Mouse (Mus musculus): Measurements from ENCODE around the gene Olfr127. TPM values are rescaled to one million over a fixed set of nuclear protein-coding genes. Genes with fewer than 3 reads are reported as not detected.
"Not testable (repeated sequence)": the region's sequence is repeated elsewhere in the genome, so short reads cannot be mapped to it uniquely, and the experiment has no call there.

The Olfr127 gene
- polyA plus RNA-seq (2012; rRNA removed) = not detected in 2 replicates

DNA sequence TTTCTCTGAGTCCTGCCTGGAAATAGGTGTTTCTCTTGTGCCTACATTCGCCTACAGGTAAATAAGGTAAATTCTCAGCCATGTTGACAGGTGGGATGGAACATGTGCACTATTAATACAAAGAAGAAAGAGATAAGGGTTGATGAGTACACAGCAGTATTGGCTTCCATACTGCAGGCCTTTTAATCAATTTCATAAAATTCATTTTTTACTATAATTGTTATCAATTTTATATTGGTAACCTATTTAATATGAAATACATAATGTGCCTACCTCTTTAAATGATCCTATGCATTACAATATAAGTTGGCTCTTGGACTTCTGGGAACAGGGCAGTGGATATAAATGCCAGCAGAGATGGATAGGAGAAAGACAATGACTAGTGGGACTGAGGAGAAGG lies at the start of gene Olfr127:
TSS of gene Olfr127 (plus strand) at position 301 of the 400 bp plus-strand sequence.
- no peak within 1 kb of the TSS for H3K4me3 ChIP-seq (replicated peaks; ENCODE audit: insufficient read depth, low read depth, low read length)
- no peak within 1 kb of the TSS for H3K27ac ChIP-seq (ENCODE audit: insufficient read depth, low read length)
- DNase-seq = no peak
- H3K27me3 ChIP-seq (ENCODE audit: control insufficient read depth, insufficient read depth, low read length) = no peaks in the 10 kb centered on the region
- TF ChIP-seq POLR2A (IDR thresholded peaks at IDR 0.05; ENCODE audit: borderline replicate concordance, insufficient read depth, low read length) (no peak), CTCF (IDR thresholded peaks at IDR 0.05; ENCODE audit: borderline replicate concordance, insufficient read depth, low read depth, low read length) (no peak)
- WGBS = 55% methylated on average over 1 of the region's 1 CpGs
- H3K4me1 ChIP-seq (ENCODE audit: control insufficient read depth, insufficient read depth, low read length) = no peaks in the 10 kb centered on the region

DNA sequence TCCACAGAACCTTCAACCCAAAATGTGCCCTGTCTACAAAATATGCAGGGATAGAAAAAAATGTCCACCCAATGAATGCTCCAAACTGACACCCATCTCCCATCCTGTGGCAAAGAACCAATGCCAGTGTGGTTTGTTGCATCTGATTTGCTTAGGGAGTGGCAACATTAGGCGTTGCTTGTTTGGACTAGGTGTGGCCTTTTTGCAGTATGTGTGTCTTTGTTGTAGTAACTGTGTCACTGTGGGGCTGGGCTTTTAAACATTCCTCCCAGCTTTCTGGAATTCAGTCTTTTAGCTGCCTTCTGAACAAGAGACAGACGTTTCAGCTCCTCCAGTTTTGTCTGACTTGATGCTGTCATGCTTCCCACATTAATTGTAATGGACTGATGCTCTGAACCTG lies 36.3 kb upstream of the Olfr127 start:
- Histone ChIP-seq H3K4me1 (ENCODE audit: control insufficient read depth, insufficient read depth, low read length) (no peaks in the 10 kb centered on the region), H3K27me3 (ENCODE audit: control insufficient read depth, insufficient read depth, low read length) (no peaks in the 10 kb centered on the region), H3K4me3 (replicated peaks; ENCODE audit: insufficient read depth, low read depth, low read length) (no peak overlapping the region), H3K27ac (ENCODE audit: insufficient read depth, low read length) (no peak overlapping the region)
- WGBS = 56% methylated on average over 2 of the region's 2 CpGs
- TF ChIP-seq CTCF (IDR thresholded peaks at IDR 0.05; ENCODE audit: borderline replicate concordance, insufficient read depth, low read depth, low read length) = no peak
- DNase-seq = no peak

DNA sequence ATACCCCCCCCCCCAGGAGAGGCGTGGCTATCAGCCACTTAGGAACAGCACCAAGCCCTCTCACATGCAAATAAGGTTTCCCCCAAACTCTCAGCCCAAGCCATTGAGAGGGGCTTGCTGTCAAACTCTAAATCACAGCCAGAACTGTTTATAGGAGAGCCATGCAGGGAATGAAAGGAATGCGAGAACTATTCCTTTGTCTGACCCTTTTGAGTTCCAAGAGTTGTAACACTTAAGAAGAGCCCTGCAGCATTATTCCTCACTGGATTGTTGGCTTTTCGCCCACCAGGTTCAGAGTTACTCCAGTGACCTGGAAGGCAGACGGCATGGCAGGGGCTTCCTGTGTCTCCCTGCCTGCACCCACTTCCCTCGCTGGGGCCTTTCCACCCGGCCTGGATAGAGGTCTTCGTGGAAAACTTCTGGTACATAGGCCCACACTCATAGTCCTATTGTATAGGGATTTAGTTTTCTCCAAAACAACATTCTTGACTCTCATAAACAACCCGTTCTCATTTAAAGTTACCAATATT lies 30.5 kb upstream of the Olfr127 start:
- 21% methylated on average over 8 of the region's 8 CpGs for WGBS
- TF ChIP-seq CTCF (IDR thresholded peaks at IDR 0.05; ENCODE audit: borderline replicate concordance, insufficient read depth, low read depth, low read length) (no peak), POLR2A (IDR thresholded peaks at IDR 0.05; ENCODE audit: borderline replicate concordance, insufficient read depth, low read length) (no peak)
- no peak for DNase-seq

DNA sequence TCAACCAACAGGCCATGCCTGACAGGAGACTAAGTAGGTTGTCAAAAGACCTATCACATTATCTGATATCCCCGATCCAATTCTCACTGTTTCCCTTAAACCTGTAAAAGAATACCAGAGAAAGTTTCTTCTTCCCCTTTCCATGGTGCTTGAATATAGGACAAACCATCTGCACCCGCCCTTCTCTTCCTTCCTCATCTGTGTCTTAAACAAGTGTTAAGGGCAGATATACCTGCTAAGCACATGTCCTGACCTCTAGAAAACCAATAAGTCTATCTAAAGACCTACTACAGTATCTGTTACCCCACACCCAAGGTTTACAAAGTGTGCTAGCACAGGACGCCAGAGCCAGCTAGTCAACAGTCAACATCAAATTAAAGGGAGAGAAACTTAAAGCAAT lies 26.4 kb upstream of the Olfr127 start:
- H3K4me1 ChIP-seq (ENCODE audit: control insufficient read depth, insufficient read depth, low read length) = no peaks in the 10 kb centered on the region
- no peak overlapping the region for H3K27ac ChIP-seq (ENCODE audit: insufficient read depth, low read length)
- H3K4me3 ChIP-seq (replicated peaks; ENCODE audit: insufficient read depth, low read depth, low read length) = no peak overlapping the region
- WGBS = 75% methylated on average over 3 of the region's 3 CpGs
- no peaks in the 10 kb centered on the region for H3K27me3 ChIP-seq (ENCODE audit: control insufficient read depth, insufficient read depth, low read length)
- no peak for TF ChIP-seq CTCF (IDR thresholded peaks at IDR 0.05; ENCODE audit: borderline replicate concordance, insufficient read depth, low read depth, low read length)
- no peak for DNase-seq

More for the DNA sequence above, 30.5 kb upstream of the Olfr127 start:
- no peaks in the 10 kb centered on the region for H3K4me1 ChIP-seq (ENCODE audit: control insufficient read depth, insufficient read depth, low read length)
- no peak overlapping the region for H3K4me3 ChIP-seq (replicated peaks; ENCODE audit: insufficient read depth, low read depth, low read length)
- no peak overlapping the region for H3K27ac ChIP-seq (ENCODE audit: insufficient read depth, low read length)
- H3K27me3 ChIP-seq (ENCODE audit: control insufficient read depth, insufficient read depth, low read length) = no peaks in the 10 kb centered on the region

DNA sequence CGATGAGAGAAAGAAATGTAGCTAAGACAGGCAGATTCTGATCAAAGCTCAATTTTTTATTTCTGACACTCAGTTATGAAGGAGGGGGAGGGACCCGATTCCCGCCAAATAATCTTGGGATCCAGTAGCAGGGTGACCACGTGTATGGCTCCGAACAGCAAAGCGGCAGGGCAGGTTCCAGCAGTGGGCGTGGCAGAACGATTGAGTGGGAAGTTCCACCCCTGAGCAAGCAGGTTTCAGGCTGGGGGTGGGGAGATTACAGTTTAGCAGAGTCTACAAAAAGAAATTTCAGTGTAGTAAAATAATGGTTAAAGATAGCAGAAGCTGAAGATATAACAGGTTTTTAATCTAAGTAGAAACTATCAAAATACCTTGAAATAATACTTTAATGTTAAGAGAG lies 6.6 kb downstream of the Olfr127 start:
- not testable (repeated sequence) for H3K4me3 ChIP-seq (replicated peaks; ENCODE audit: insufficient read depth, low read depth, low read length); H3K27me3 ChIP-seq (ENCODE audit: control insufficient read depth, insufficient read depth, low read length); DNase-seq; H3K4me1 ChIP-seq (ENCODE audit: control insufficient read depth, insufficient read depth, low read length); H3K27ac ChIP-seq (ENCODE audit: insufficient read depth, low read length)
- WGBS = 73% methylated on average over 8 of the region's 8 CpGs

DNA sequence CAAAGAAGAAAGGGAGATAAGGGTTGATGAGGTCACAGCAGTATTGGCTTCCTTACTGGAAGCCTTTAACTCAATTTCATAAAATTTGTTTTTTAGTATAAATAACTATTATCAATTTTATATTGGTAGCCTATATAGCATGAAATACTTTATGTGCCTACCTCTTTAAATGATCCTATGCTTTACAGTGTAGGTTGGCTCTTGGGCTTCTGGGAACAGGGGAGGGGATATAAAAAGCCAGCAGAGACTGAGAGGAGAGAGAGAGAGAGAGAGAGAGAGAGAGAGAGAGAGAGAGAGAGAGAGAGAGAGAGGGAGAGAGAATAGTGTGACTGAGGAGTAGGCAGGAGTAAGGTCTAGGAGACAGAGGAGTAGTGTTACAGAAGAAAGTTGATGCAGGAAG lies 20.0 kb downstream of the Olfr127 start, which contains the start of gene Olfr128:
TSS of gene Olfr128 (plus strand) at position 301 of the 400 bp plus-strand sequence.
- Histone ChIP-seq H3K4me1 (ENCODE audit: control insufficient read depth, insufficient read depth, low read length) (no peaks in the 10 kb centered on the region), H3K27ac (ENCODE audit: insufficient read depth, low read length) (no peak within 1 kb of the TSS), H3K27me3 (ENCODE audit: control insufficient read depth, insufficient read depth, low read length) (no peaks in the 10 kb centered on the region), H3K4me3 (replicated peaks; ENCODE audit: insufficient read depth, low read depth, low read length) (no peak within 1 kb of the TSS)
- TF ChIP-seq POLR2A (IDR thresholded peaks at IDR 0.05; ENCODE audit: borderline replicate concordance, insufficient read depth, low read length) (no peak), CTCF (IDR thresholded peaks at IDR 0.05; ENCODE audit: borderline replicate concordance, insufficient read depth, low read depth, low read length) (no peak)
- DNase-seq = no peak

DNA sequence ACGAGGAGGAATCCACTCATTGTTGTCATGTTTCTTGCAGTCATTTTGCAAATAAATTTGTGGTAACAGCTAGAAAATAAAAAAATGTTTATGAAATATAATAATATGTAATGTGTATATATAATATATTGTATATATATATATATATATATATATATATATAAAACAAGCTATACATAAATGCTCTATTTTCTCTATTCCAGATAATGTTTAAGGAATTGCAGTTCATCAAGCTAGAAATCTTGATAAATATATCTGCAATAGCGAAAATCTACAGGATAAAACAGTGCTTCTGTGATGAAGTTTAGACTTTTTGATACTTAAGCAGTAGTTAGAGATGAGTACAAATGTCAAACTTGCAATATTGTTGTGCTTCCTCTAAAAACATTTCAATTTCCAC lies 52.7 kb downstream of the Olfr127 start, which contains the start of gene Olfr761:
TSS of gene Olfr761 (minus strand) at position 101 of the 400 bp plus-strand sequence.
- no peak within 1 kb of the TSS for H3K27ac ChIP-seq (ENCODE audit: insufficient read depth, low read length)
- no peak within 1 kb of the TSS for H3K4me3 ChIP-seq (replicated peaks; ENCODE audit: insufficient read depth, low read depth, low read length)
- H3K4me1 ChIP-seq (ENCODE audit: control insufficient read depth, insufficient read depth, low read length) = no peaks in the 10 kb centered on the region
- no peak for DNase-seq
- WGBS = 58% methylated on average over 2 of the region's 2 CpGs
- TF ChIP-seq CTCF (IDR thresholded peaks at IDR 0.05; ENCODE audit: borderline replicate concordance, insufficient read depth, low read depth, low read length) (no peak), POLR2A (IDR thresholded peaks at IDR 0.05; ENCODE audit: borderline replicate concordance, insufficient read depth, low read length) (no peak)
- no peaks in the 10 kb centered on the region for H3K27me3 ChIP-seq (ENCODE audit: control insufficient read depth, insufficient read depth, low read length)

Other genes starting within 250 kb of the Olfr127 start
- not detected in 2 replicates for gene Olfr117, start 236.7 kb upstream of the Olfr127 start, polyA plus RNA-seq (2012; rRNA removed)
- gene Olfr118, start 233.4 kb upstream of the Olfr127 start, polyA plus RNA-seq (2012; rRNA removed) = not detected in 2 replicates
- gene Olfr119, start 203.9 kb upstream of the Olfr127 start, polyA plus RNA-seq (2012; rRNA removed) = not detected in 2 replicates
- not detected in 2 replicates for gene Olfr120, start 178.6 kb upstream of the Olfr127 start, polyA plus RNA-seq (2012; rRNA removed)
- not detected in 2 replicates for gene Olfr121, start 151.6 kb upstream of the Olfr127 start, polyA plus RNA-seq (2012; rRNA removed)
- not detected in 2 replicates for gene Olfr122, start 131.8 kb upstream of the Olfr127 start, polyA plus RNA-seq (2012; rRNA removed)
- gene Olfr123, start 106.9 kb upstream of the Olfr127 start, polyA plus RNA-seq (2012; rRNA removed) = not detected in 2 replicates
- not detected in 2 replicates for gene Olfr124, start 100.5 kb upstream of the Olfr127 start, polyA plus RNA-seq (2012; rRNA removed)
- gene Olfr125, start 67.5 kb upstream of the Olfr127 start, polyA plus RNA-seq (2012; rRNA removed) = not detected in 2 replicates
- gene Olfr126, start 53.0 kb upstream of the Olfr127 start, polyA plus RNA-seq (2012; rRNA removed) = not detected in 2 replicates
- gene Olfr128, start 20.1 kb downstream of the Olfr127 start, polyA plus RNA-seq (2012; rRNA removed) = not detected in 2 replicates
- not detected in 2 replicates for gene Olfr761, start 52.6 kb downstream of the Olfr127 start, polyA plus RNA-seq (2012; rRNA removed)
- gene Olfr129, start 159.6 kb downstream of the Olfr127 start, polyA plus RNA-seq (2012; rRNA removed) = not detected in 2 replicates
- not detected in 2 replicates for gene Olfr130, start 163.5 kb downstream of the Olfr127 start, polyA plus RNA-seq (2012; rRNA removed)
- not detected in 2 replicates for gene Olfr131, start 188.3 kb downstream of the Olfr127 start, polyA plus RNA-seq (2012; rRNA removed)
- not detected in 2 replicates for gene Olfr132, start 234.1 kb downstream of the Olfr127 start, polyA plus RNA-seq (2012; rRNA removed)
- gene Olfr133, start 244.8 kb downstream of the Olfr127 start, polyA plus RNA-seq (2012; rRNA removed) = not detected in 2 replicates

Data from cerebellum, adult 2 months (tissue).